Mouse (Mus musculus): Measurements from ENCODE around the gene Tgds. TPM values are rescaled to one million over a fixed set of nuclear protein-coding genes. Genes with fewer than 3 reads are reported as not detected.

The Tgds gene
- polyA plus RNA-seq (2015; fragmentation: Nextera tagmentation; extraction: Ambion mirVana), result 21.4 and 23.4 TPM in 2 replicates

- under 1% methylated on average over 28 of the region's 28 CpGs for WGBS
- Histone ChIP-seq H3K9me3 (no peaks in the 10 kb centered on the region), H3K4me1 (peaks cover 23% of the 10 kb centered on the region), H3K4me2 (replicated peaks) (peak within 1 kb of the TSS; percentile 79), H3K9ac (replicated peaks) (peak within 1 kb of the TSS; percentile 78), H3K27me3 (no peaks in the 10 kb centered on the region), H3K27ac (replicated peaks) (peak within 1 kb of the TSS; percentile 46; the same call in 1 of the 2 replicates), H3K4me3 (peak within 1 kb of the TSS; percentile 68), H3K36me3 (peaks cover 3% of the 10 kb centered on the region)
- ATAC-seq (replicated peaks), result peak; percentile 81
Observed at GRCm38 (mm10) chr14:118132642-118132977, at the start of gene Tgds. Gene Tgds, minus strand, starts transcription at chr14:118132755.

DNA sequence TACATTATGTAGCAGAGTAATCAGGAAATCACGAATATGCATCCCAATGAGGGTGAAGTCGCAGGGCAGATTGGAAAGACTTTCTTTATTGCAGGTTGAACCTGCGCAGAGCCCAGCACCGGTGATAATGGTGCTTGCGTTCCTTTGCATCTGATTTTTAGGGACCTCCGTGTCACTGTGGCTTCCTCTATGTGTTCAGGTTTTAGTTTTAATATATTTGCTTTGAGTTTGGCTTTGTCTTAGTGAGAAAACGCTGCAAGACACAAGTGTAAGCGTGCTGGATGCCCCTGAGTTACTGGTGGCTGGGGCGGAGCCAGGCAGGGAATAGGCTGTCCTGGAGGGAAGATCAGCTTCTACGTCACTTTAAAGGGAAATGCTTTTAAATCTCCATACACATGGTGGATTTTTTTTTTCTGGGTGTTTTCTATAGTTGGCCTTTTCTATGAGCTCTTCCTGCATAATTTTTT is 48.2 kb upstream of the Tgds start:
- peaks cover 4% of the 10 kb centered on the region; the same call in 1 of the 2 replicates for H3K4me1 ChIP-seq
- ATAC-seq (replicated peaks), result peak; percentile 89
- no peaks in the 10 kb centered on the region for H3K27me3 ChIP-seq
- peak overlapping the region; percentile 61 for H3K27ac ChIP-seq (replicated peaks)
- peak overlapping the region; percentile 83 for H3K4me2 ChIP-seq (replicated peaks)
- WGBS, result 4% methylated on average over 10 of the region's 10 CpGs
- peak overlapping the region; percentile 58 for H3K9ac ChIP-seq (replicated peaks)
- H3K9me3 ChIP-seq, result no peaks in the 10 kb centered on the region
- peak overlapping the region; percentile 52 for H3K4me3 ChIP-seq
- H3K36me3 ChIP-seq, result no peaks in the 10 kb centered on the region

GRCm38 (mm10) chr14:118180117-118180557 is 47.6 kb upstream of the Tgds start:
- 0% methylated on average over 20 of the region's 20 CpGs for WGBS
- peaks cover 4% of the 10 kb centered on the region; the same call in 1 of the 2 replicates for H3K4me1 ChIP-seq
- peak overlapping the region; percentile 83 for H3K4me2 ChIP-seq (replicated peaks)
- peak overlapping the region; percentile 58 for H3K9ac ChIP-seq (replicated peaks)
- peak overlapping the region; percentile 52 for H3K4me3 ChIP-seq
- H3K27ac ChIP-seq (replicated peaks), result peak overlapping the region; percentile 61
- peak; percentile 90 for ATAC-seq (replicated peaks)
- no peaks in the 10 kb centered on the region for H3K9me3 ChIP-seq
- H3K36me3 ChIP-seq, result no peaks in the 10 kb centered on the region
- H3K27me3 ChIP-seq, result no peaks in the 10 kb centered on the region

DNA sequence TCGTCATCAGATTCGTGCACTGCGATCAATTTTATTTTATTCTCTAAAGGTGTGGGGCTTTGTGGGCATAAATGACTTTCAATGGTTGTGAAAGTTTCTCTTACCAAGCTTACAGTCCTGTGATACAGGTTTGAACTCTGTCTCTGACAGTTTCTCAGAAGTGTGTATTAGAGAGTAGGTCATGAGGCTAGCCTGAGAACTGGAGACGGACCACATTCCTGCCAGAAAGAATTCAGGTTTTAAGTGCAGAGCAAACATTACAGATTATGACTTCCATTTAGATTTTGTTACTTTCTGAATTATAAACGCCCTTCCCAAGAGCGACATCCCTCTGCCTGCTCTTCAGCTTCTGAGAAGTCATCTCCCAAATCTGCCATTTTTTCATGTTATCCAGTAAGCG is 47.1 kb upstream of the Tgds start:
- Histone ChIP-seq H3K27ac (replicated peaks) (peak overlapping the region; percentile 61), H3K4me1 (peaks cover 4% of the 10 kb centered on the region; the same call in 1 of the 2 replicates), H3K4me3 (peak overlapping the region; percentile 52), H3K27me3 (no peaks in the 10 kb centered on the region), H3K9me3 (no peaks in the 10 kb centered on the region), H3K4me2 (replicated peaks) (peak overlapping the region; percentile 83), H3K36me3 (no peaks in the 10 kb centered on the region), H3K9ac (replicated peaks) (peak overlapping the region; percentile 58)
- 41% methylated on average over 7 of the region's 7 CpGs for WGBS
- peak; percentile 39 for ATAC-seq (replicated peaks)

GRCm38 (mm10) chr14:118179251-118179650 is 46.7 kb upstream of the Tgds start:
- no peaks in the 10 kb centered on the region for H3K9me3 ChIP-seq
- H3K4me2 ChIP-seq (replicated peaks), result no peak overlapping the region
- peaks cover 4% of the 10 kb centered on the region; the same call in 1 of the 2 replicates for H3K4me1 ChIP-seq
- H3K27me3 ChIP-seq, result no peaks in the 10 kb centered on the region
- no peak overlapping the region for H3K9ac ChIP-seq (replicated peaks)
- no peaks in the 10 kb centered on the region for H3K36me3 ChIP-seq
- WGBS, result 46% methylated on average over 1 of the region's 1 CpGs
- ATAC-seq (replicated peaks), result no peak
- H3K4me3 ChIP-seq, result no peak overlapping the region
- H3K27ac ChIP-seq (replicated peaks), result no peak overlapping the region

DNA sequence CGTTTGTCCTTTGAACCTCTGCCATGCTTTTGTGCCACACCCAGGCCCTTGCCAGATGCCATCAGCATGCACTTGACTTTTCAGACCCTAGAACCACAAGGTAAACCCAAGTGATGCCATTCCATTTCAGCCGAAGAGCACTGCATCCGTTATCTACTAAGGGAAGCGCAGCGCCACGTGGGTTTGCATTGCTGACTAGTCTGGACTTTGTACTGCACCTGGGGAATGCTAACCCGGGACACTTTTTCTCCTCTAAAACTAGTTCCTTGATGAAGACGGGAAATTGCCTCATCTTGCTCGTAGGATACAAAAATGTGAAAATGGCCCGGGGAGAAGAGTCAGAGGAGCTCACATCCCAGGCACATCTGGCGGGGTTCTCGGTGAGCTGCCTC is 43.1 kb upstream of the Tgds start:
- H3K4me3 ChIP-seq, result no peak overlapping the region
- no peaks in the 10 kb centered on the region for H3K9me3 ChIP-seq
- H3K27me3 ChIP-seq, result no peaks in the 10 kb centered on the region
- no peak for ATAC-seq (replicated peaks)
- no peaks in the 10 kb centered on the region for H3K36me3 ChIP-seq
- H3K9ac ChIP-seq (replicated peaks), result no peak overlapping the region
- H3K27ac ChIP-seq (replicated peaks), result no peak overlapping the region
- H3K4me1 ChIP-seq, result peaks cover 4% of the 10 kb centered on the region; the same call in 1 of the 2 replicates
- 92% methylated on average over 12 of the region's 12 CpGs for WGBS
- no peak overlapping the region for H3K4me2 ChIP-seq (replicated peaks)

DNA sequence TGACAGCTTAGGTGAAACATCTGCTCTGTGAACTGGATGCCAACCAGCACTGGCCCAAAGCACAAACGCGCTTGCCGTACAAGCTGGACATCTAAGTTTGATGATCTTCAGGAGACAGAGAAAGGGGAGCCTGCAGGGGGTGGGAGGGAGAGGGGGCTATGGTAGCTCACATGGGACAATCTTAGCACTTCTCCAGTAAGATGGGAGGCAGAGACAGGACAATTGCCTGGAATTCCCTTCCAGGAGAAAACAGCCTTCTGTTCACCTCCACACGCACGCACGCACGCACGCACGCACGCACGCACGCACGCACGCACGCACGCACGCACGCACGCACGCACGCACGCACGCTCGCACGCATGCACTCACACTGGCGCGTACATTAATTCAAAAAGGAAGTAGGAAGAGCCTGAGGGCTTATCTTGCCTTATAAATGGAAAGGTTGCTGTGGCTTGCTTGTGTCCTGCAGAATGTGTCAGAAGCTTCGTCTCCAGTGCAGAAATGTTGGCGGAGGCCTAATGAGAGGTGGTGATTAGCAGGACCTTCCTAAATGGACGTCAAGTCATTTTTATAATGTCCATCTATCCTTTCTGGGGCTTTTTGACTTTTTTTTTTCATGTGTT is 42.6 kb upstream of the Tgds start:
- Histone ChIP-seq H3K9ac (replicated peaks) (no peak overlapping the region), H3K4me3 (no peak overlapping the region), H3K27ac (replicated peaks) (no peak overlapping the region), H3K27me3 (no peaks in the 10 kb centered on the region), H3K4me1 (peaks cover 4% of the 10 kb centered on the region; the same call in 1 of the 2 replicates), H3K9me3 (no peaks in the 10 kb centered on the region), H3K4me2 (replicated peaks) (no peak overlapping the region), H3K36me3 (no peaks in the 10 kb centered on the region)
- 91% methylated on average over 30 of the region's 30 CpGs for WGBS
- ATAC-seq (replicated peaks), result no peak

- H3K27me3 ChIP-seq, result no peaks in the 10 kb centered on the region
- H3K4me3 ChIP-seq, result no peak overlapping the region
- WGBS, result 73% methylated on average over 11 of the region's 11 CpGs
- ATAC-seq (replicated peaks), result no peak
- no peak overlapping the region for H3K27ac ChIP-seq (replicated peaks)
- no peak overlapping the region for H3K9ac ChIP-seq (replicated peaks)
- H3K9me3 ChIP-seq, result no peaks in the 10 kb centered on the region
- H3K4me2 ChIP-seq (replicated peaks), result no peak overlapping the region
- no peaks in the 10 kb centered on the region for H3K36me3 ChIP-seq
- no peaks in the 10 kb centered on the region for H3K4me1 ChIP-seq
Observed at GRCm38 (mm10) chr14:118173590-118174203, 41.1 kb upstream of the Tgds start.

DNA sequence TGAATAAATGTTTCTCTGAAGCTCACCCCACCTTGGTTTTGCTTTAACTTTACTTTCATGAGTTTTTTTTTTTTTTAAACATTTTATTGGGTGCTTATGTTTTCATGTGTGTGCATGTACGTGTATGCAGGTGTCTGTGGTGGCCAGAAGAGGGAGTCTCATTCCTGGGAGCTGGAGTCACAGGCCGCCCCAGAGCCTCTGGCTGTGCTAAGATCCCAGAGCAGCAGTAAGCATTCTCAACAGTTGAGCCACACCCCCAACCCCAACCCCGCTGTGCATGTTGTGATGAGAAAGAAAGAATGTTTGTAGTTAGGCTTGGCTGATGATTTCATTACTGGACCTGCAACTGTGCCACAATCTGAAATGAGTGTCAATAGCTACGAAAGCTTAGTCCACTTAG is 36.2 kb upstream of the Tgds start:
- Histone ChIP-seq H3K27me3 (no peaks in the 10 kb centered on the region), H3K4me1 (no peaks in the 10 kb centered on the region), H3K4me3 (no peak overlapping the region), H3K4me2 (replicated peaks) (no peak overlapping the region), H3K9ac (replicated peaks) (no peak overlapping the region), H3K9me3 (no peaks in the 10 kb centered on the region), H3K27ac (replicated peaks) (no peak overlapping the region), H3K36me3 (0 out of 2 replicates have a peak, but pooled peaks cover 2% of the 10 kb centered on the region)
- 96% methylated on average over 4 of the region's 4 CpGs for WGBS
- ATAC-seq (replicated peaks), result no peak

DNA sequence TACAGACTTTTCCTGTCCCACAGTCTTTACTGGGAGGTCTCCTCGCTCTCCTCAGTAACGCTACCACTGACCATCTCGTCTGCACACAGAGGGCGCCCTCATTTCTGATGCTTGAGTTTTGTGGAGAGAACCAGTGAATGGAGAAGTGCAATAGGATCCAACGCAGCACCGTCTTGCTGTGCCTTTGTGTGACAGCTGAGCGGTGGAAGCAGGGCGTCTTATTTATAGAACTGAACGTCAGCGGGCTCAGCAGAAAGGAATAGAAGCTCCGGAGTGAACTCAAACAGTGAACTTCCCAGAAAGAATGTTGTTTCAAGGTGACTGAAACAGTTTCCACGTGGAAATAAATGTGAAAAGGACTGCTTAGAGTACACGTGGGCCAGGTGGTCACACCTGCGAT is 30.1 kb upstream of the Tgds start:
- Histone ChIP-seq H3K36me3 (peaks cover 23% of the 10 kb centered on the region), H3K4me2 (replicated peaks) (no peak overlapping the region), H3K27ac (replicated peaks) (no peak overlapping the region), H3K4me3 (no peak overlapping the region), H3K4me1 (no peaks in the 10 kb centered on the region), H3K27me3 (no peaks in the 10 kb centered on the region), H3K9me3 (no peaks in the 10 kb centered on the region), H3K9ac (replicated peaks) (no peak overlapping the region)
- no peak for ATAC-seq (replicated peaks)
- 49% methylated on average over 14 of the region's 14 CpGs for WGBS

- H3K27me3 ChIP-seq, result no peaks in the 10 kb centered on the region
- ATAC-seq (replicated peaks), result no peak
- H3K4me3 ChIP-seq, result no peak overlapping the region
- H3K4me2 ChIP-seq (replicated peaks), result no peak overlapping the region
- no peaks in the 10 kb centered on the region for H3K9me3 ChIP-seq
- no peak overlapping the region for H3K27ac ChIP-seq (replicated peaks)
- H3K4me1 ChIP-seq, result no peaks in the 10 kb centered on the region
- peaks cover 23% of the 10 kb centered on the region for H3K36me3 ChIP-seq
- no peak overlapping the region for H3K9ac ChIP-seq (replicated peaks)
- 90% methylated on average over 3 of the region's 3 CpGs for WGBS
Observed at GRCm38 (mm10) chr14:118161751-118162150, 29.2 kb upstream of the Tgds start.

DNA sequence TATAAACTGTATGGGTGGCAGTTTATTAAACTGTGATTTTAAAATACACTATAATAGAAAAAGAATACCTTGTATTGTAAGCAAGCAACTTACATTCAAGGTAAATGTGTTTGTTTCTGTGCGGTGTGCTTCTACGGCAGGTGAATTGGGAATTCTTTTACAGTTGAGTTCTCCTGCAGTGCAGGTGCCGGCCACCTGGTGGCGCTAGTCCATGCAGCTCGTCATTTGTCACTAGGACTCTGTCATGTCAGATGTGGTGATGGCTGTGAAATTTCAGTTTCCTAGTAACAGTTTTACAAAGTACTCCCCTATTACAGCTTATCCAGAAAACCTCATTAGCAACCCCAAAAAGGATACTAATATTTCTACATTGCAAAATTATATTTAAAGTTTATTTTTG is 24.6 kb upstream of the Tgds start:
- H3K27ac ChIP-seq (replicated peaks), result no peak overlapping the region
- H3K4me3 ChIP-seq, result no peak overlapping the region
- no peaks in the 10 kb centered on the region for H3K9me3 ChIP-seq
- H3K4me1 ChIP-seq, result no peaks in the 10 kb centered on the region
- no peak for ATAC-seq (replicated peaks)
- H3K4me2 ChIP-seq (replicated peaks), result no peak overlapping the region
- 16% methylated on average over 5 of the region's 5 CpGs for WGBS
- H3K36me3 ChIP-seq, result peaks cover 16% of the 10 kb centered on the region
- no peak overlapping the region for H3K9ac ChIP-seq (replicated peaks)
- no peaks in the 10 kb centered on the region for H3K27me3 ChIP-seq

All from forebrain, embryonic 15.5 days (tissue).